Mouse (Mus musculus) left cerebral cortex, postnatal 10 days (tissue): ENCODE measurements around the gene Acot13. TPM values are rescaled to one million over a fixed set of nuclear protein-coding genes. Genes with fewer than 3 reads are reported as not detected.

Experiments
- DNase-seq, 2 experiments: peaks; one replicate each; pipeline ENCODE4 v3.0.0; 2021 to 2022; ENCODE audit warnings: low spot score in 2 of 2, mixed read lengths in 1 of 2; ENCODE audit errors: extremely low spot score in 1 of 2
- intact Hi-C: fragments of 180-260 bp; cut with DNase I; formaldehyde crosslinking; loops from one replicate; pipeline ENCODE4 v1.15.1; 2025
- total RNA-seq, 2 experiments: library from RNA; stranded (reverse); gene quantifications; 2 replicates each; pipeline ENCODE4 v1.2.3; 2021

The Acot13 gene
- total RNA-seq, 2 experiments from 2014 or later = 42.0 to 49.5 TPM

- no peak for DNase-seq
- intact Hi-C loops = no loop called here
Measured at GRCm38 (mm10) chr13:24832811-24833155, 1.4 kb upstream of the Acot13 start.

GRCm38 (mm10) chr13:24832131-24832810, 931 bp upstream of the Acot13 start:
- intact Hi-C loops = no loop called here
- DNase-seq = no peak

DNA sequence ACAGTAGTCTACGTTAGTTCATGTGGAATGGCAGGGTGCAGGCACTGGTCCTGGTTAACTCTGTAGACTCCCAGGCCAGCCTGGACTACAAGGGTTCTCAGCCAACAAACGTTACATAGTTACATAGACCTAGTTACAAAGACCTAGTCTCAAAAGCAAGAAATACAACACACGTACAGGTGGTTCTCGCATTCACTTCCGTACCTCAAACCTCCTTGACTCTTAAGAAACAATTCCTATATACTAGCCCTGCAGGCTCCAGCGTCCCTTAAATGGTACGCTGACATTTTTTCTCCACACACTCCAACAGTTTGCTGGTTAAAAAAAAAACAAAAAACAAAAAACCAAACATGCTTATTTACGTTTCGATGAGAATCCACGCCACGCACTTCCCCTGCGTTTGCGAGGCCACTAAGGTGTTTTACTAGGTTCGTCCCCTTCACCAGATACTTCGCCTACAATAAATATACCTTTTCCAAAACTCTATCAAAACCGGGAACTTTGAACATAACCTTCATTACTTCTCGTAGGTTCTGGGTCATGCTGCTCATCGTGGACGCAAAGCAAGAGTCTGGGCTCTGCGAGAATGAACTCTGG, 486 bp downstream of the Acot13 start:
- no peak for DNase-seq
- intact Hi-C loops = no loop called here

DNA sequence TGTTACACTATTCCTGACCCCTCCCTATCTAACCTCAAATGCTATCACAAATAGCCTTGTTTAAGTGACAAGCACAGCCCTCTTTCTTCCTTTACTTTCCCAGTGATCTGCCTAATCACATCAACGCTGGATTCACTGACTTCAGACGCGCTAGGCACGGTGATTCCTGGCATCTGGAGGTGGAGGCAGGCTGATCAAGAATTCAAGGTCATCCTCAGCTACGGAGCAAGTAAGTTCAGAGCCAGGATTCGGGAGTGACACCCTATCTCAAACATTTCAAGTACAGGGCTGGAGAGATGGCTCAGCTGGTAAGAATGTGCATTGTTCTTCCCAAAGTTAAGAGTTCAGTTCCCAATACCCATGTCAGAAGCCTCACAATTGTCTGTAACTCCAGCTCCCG, 5.2 kb downstream of the Acot13 start:
- intact Hi-C loops = no loop called here
- no peak for DNase-seq

- intact Hi-C loops = no loop called here
- no peak for DNase-seq
Measured at GRCm38 (mm10) chr13:24825587-24825986, 5.8 kb downstream of the Acot13 start.

DNA sequence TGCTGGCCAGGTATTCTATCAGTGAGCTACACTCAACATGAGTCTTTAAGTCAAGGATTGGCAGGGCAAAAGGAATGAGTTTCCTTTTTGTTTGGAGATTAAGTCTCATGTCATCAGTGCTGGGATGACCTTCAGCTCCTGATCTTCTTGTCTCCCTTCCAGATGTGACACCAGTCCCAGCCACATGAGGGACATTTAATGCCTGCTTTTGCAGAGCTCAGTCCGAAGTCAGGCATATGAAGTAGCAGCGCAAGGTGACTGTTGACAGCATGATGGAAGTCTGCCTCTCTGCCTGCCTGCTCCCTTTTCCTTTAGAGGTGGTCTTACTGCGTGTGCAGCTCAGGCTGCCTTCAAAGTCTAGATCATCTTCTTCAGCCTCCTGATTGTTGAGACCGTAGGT, 6.7 kb downstream of the Acot13 start:
- intact Hi-C loops = no loop called here
- DNase-seq = no peak

DNA sequence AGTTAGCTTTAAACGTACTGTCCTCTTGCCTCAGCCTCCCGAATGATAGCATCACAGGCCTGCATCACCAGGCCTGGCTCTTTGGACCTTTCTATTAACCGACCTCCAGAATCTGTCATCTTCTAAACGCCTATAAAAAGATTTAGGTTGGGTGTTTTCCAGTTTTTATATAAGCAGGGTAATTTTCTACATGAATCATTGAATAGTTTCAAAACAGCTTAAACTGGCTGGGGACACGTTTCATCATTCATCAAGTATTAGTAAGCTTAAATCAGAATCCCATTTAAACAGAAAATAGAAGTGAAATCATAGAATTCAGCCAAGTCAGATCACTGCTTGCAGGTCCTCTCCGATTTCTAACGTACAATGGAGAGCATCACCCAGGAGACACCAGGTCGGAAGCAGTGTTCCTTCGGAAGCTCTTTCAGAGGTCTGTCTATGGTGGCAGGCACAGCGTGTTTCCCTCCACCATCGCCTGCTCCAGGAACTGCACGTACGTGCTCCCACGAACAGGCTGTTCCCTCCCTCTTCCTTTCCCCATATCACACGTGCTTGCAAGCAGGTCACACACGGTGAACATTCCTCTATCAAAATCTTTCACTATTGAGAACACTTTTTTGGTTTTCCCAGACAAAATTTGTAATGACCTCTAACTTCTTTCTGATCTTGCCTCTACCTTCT, 8.5 kb downstream of the Acot13 start:
- DNase-seq = no peak
- intact Hi-C loops = no loop called here

DNA sequence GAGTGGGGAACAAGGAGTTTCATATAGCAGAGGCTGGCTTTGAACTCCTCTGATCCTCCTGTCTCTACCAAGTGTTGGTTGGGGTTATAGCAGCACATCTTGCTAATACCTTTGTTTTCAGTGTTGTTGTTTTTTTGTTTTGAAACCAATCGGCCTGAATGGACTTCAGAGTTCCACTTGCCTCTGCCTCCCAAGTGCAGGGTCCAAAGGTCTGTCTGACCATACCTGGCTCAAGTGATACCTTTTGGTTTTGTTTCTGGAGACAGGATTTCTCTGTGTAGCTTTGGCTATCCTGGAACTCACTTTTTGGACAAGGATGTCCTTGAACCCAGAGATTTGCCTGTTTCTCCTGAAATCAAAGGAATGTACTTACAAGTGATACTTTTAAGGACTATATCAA, 11.4 kb downstream of the Acot13 start:
- intact Hi-C loops = no loop called here
- DNase-seq = no peak

GRCm38 (mm10) chr13:24816125-24817092, 14.9 kb downstream of the Acot13 start:
- DNase-seq = no peak
- intact Hi-C loops = no loop called here

- DNase-seq = no peak
- intact Hi-C loops = no loop called here
Measured at GRCm38 (mm10) chr13:24814616-24815015, 16.7 kb downstream of the Acot13 start.

GRCm38 (mm10) chr13:24812521-24812920, 18.8 kb downstream of the Acot13 start:
- intact Hi-C loops = no loop called here
- no peak for DNase-seq

- DNase-seq = no peak
- intact Hi-C loops = no loop called here
Measured at GRCm38 (mm10) chr13:24806079-24806478, 25.3 kb downstream of the Acot13 start.

DNA sequence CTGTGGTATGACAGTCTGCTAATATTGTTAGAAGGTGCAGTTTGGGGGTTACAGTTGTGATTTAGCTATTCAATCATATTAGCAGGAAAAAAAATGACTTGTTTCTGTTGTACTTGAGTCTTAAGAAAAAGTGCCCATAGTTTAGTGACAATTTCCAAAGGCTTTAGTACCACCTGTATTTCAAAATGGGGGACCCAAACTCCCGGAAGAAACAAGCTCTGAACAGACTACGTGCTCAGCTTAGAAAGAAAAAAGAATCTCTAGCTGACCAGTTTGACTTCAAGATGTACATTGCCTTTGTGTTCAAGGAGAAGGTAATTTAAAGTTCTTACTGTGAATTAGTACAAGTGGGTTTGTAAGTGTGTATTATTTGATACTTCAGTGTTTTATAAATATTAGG, 28.1 kb downstream of the Acot13 start:
- intact Hi-C loops = no loop called here
- DNase-seq = no peak

DNA sequence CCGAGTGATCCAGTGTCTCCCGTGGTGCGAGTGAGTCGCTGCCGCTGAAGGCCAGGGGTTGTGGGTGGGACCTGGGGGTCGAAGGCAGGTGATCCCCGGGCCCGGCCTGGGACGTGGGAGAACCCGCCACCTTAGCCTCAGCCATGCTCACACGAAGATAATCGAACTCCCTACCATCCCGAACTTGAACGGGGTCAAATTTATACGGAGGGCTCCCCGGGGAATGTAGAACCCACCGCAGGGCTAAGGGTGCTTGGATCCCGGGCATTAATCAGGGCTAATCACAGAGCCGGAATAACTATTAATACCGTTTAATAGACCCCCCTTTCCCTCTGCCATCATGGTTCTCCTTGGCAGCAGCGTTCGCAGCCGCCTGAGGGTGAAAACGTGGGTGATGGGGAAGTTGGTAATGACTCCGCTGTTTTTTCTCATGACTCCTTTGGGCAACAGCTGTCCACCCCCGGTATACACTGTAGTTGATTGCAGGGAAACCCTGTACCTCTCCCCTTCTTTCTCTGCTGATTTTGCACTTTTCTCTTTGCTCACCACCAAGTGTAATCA, 29.1 kb downstream of the Acot13 start:
- peak in 1 of 2 experiments; percentile 42 for DNase-seq

GRCm38 (mm10) chr13:24801308-24801921, 29.9 kb downstream of the Acot13 start, which contains the start of gene BC005537:
TSS of gene BC005537 (plus strand) at chr13:24801657.
- intact Hi-C loops = no loop called here
- peak; percentile 15 to 81 for DNase-seq

More for the DNA sequence above, 29.1 kb downstream of the Acot13 start:
- intact Hi-C loops = no loop called here

- intact Hi-C loops = no loop called here
- DNase-seq = peak; percentile 93 to 98
Measured at GRCm38 (mm10) chr13:24800674-24801307, 30.5 kb downstream of the Acot13 start.

DNA sequence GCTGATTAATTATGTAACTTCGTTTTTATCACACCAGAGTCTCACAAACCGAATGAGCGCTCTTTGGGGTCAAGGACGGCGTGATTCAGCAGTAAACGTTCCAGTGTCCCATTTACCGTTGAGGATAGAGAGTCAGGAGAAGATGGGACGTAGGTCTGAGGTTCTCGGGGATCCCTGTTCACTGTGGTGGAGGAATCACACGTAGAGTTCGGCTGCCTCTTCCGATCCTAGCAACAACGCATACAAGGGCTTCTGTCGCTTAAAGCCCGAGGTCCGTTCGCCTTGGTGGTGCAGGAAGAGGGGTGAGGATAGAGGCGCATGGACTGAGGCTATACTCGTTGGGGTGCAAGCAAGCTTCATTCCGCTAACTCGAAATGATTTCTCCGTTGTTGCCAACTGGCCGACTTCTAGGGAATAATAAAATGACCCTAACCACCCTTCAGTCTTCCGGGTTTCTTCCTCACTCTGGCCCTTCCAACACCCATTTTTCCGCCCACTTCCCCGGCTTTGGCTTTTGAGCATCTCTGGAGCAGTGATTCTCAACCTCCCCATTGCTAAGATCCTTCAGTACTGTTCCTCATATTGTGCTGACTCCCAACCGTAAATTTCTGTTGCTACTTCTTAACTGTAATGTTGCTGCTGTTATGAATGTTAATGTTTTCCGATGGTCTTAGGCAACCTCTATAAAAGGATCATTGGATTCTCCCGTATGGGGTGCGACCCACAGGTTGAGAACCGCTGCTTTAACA, 31.2 kb downstream of the Acot13 start:
- intact Hi-C loops = no loop called here
- peak in 1 of 2 experiments; percentile 37 for DNase-seq
